Mouse (Mus musculus): ENCODE results near the gene Cend1.

- TF ChIP-seq GATA1 (IDR thresholded peaks at IDR 0.05; ENCODE audit: borderline replicate concordance, low read length) (no peak), FLI1 (IDR thresholded peaks at IDR 0.05; ENCODE audit: low read length) (no peak)
Observed at GRCm38 (mm10) chr7:141408833-141409232, 20.5 kb downstream of the Cend1 start.

Measured in megakaryocyte, embryonic 14.5 days (primary cell).